Mouse (Mus musculus) left cerebral cortex, adult 8-10 months (tissue): Measurements from ENCODE around the gene Gm45717. TPM values are rescaled to one million over a fixed set of nuclear protein-coding genes. Genes with fewer than 3 reads are reported as not detected.
"Not testable (repeated sequence)": the region's sequence is repeated elsewhere in the genome, so short reads cannot be mapped to it uniquely, and the experiment has no call there.

ENCODE experiments used
- DNase-seq, 2 experiments: peaks; one replicate each; pipeline ENCODE4 v3.0.0; 2022; ENCODE audit warnings: low spot score in 2 of 2
- total RNA-seq, 4 experiments: library from RNA; stranded (reverse); gene quantifications; 2 replicates each; pipeline ENCODE4 v1.2.4; 2022

The Gm45717 gene
- total RNA-seq, result not detected

- peak in 1 of 2 experiments; percentile 46 for DNase-seq
Measured at GRCm38 (mm10) chr7:140955758-140956555, at the start of gene Gm45717, which contains the start of gene Ifitm2. Gm45717 (minus strand) TSS chr7:140955937. Ifitm2 (minus strand) TSS chr7:140955987.

GRCm38 (mm10) chr7:141003248-141004010, 47.7 kb upstream of the Gm45717 start:
- DNase-seq, result no peak

GRCm38 (mm10) chr7:141000881-141001708, 45.4 kb upstream of the Gm45717 start:
- no peak for DNase-seq

GRCm38 (mm10) chr7:140998853-140999700, 43.3 kb upstream of the Gm45717 start:
- no peak for DNase-seq

- no peak for DNase-seq
Measured at GRCm38 (mm10) chr7:140997817-140998216, 42.1 kb upstream of the Gm45717 start.

- no peak for DNase-seq
Measured at GRCm38 (mm10) chr7:140991117-140991689, 35.5 kb upstream of the Gm45717 start.

GRCm38 (mm10) chr7:140990622-140991021, 34.9 kb upstream of the Gm45717 start:
- no peak for DNase-seq

- no peak for DNase-seq
Measured at GRCm38 (mm10) chr7:140990185-140990584, 34.4 kb upstream of the Gm45717 start.

- DNase-seq, result no peak
Measured at GRCm38 (mm10) chr7:140989022-140989421, 33.3 kb upstream of the Gm45717 start.

- DNase-seq, result peak in 1 of 2 experiments; percentile 38
Measured at GRCm38 (mm10) chr7:140987182-140988138, 31.7 kb upstream of the Gm45717 start.

GRCm38 (mm10) chr7:140982971-140983370, 27.2 kb upstream of the Gm45717 start:
- DNase-seq, result no peak

GRCm38 (mm10) chr7:140981704-140982103, 26.0 kb upstream of the Gm45717 start:
- no peak for DNase-seq

GRCm38 (mm10) chr7:140976720-140977119, 21.0 kb upstream of the Gm45717 start:
- not testable (repeated sequence) for DNase-seq

GRCm38 (mm10) chr7:140975465-140975864, 19.7 kb upstream of the Gm45717 start:
- no peak for DNase-seq

GRCm38 (mm10) chr7:140974940-140975339, 19.2 kb upstream of the Gm45717 start:
- DNase-seq, result no peak

GRCm38 (mm10) chr7:140973396-140974165, 17.8 kb upstream of the Gm45717 start:
- peak in 1 of 2 experiments; percentile 22 for DNase-seq

GRCm38 (mm10) chr7:140971479-140972171, 15.9 kb upstream of the Gm45717 start:
- no peak for DNase-seq

- no peak for DNase-seq
Measured at GRCm38 (mm10) chr7:140970931-140971330, 15.2 kb upstream of the Gm45717 start.
